Mouse (Mus musculus) kidney, postnatal 4 days (tissue): ENCODE data around the gene Hmbs.

ENCODE experiments used
- DNase-seq, 2 experiments: peaks; one replicate each; pipeline ENCODE4 v3.0.0; 2021; ENCODE audit warnings: mixed read lengths in 2 of 2

The Hmbs gene

DNA sequence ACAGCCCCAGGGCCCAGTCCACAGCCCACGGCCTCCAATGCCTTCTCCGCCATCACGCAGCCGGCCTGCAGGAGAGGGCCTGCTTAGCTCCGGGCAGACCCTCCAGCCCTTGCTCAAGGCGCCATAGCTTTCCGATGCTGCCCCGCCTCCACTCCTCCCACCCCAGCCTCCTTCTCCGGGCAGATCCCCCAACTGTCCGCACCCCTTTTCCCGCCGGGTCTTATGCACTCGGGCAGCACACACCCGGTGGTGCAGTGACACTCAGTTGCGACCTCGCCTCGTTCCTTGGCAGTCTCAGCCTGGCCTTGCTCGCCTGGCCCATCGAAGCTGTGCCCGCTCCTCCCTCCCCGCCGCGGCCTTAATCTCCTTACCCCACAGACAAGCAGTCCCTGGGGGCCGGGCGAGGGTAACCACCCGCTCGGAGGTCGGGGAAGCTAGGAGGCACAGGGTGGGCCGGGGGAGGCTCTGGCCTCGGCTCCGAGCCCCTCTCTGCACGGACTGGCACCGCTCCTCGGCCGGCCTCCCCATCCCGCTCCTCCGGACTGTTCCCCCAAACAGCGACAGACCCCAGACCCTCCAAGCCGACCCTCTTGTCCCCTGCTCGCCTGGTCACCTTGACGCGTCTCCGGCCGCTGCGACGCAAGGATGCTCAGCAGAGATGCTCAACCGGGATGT, 56.5 kb downstream of the Hmbs start:
- peak; percentile 43 to 46 for DNase-seq

- no peak for DNase-seq
Observed at GRCm38 (mm10) chr9:44287003-44287400, 57.0 kb downstream of the Hmbs start.
